Mouse (Mus musculus) heart, embryonic 10.5 days (tissue): ENCODE measurements around the gene Prpf40a. TPM values are rescaled to one million over a fixed set of nuclear protein-coding genes. Genes with fewer than 3 reads are reported as not detected.

ENCODE experiments used
- DNase-seq: peaks from one replicate; pipeline ENCODE4 v3.0.0-alpha.2; 2017; ENCODE audit warnings: low spot score
- H3K27ac ChIP-seq: fragments of 300-500 bp; sonication (generic); 2 replicates; pipeline ENCODE4 v1.5.1; 2016; ENCODE audit warnings: mild to moderate bottlenecking
- H3K27me3 ChIP-seq: fragments of 300-500 bp; sonication (generic); 2 replicates; pipeline ENCODE4 v1.6.1; 2016; ENCODE audit warnings: mild to moderate bottlenecking; ENCODE audit not compliant: poor library complexity, insufficient read depth, severe bottlenecking
- H3K36me3 ChIP-seq: fragments of 300-500 bp; sonication (generic); 2 replicates; pipeline ENCODE4 v1.6.1; 2016; ENCODE audit warnings: mild to moderate bottlenecking, moderate library complexity
- H3K4me1 ChIP-seq: fragments of 300-500 bp; sonication (generic); 2 replicates; pipeline ENCODE4 v1.6.1; 2016; ENCODE audit warnings: mild to moderate bottlenecking
- H3K4me3 ChIP-seq: fragments of 300-500 bp; sonication (generic); 2 replicates; pipeline ENCODE4 v1.5.1; 2016; ENCODE audit warnings: mild to moderate bottlenecking, moderate library complexity
- H3K9me3 ChIP-seq: fragments of 300-500 bp; sonication (generic); 2 replicates; pipeline ENCODE4 v1.6.1; 2016; ENCODE audit warnings: mild to moderate bottlenecking, moderate library complexity
- WGBS: fragments of 180-500 bp; shearing (Covaris S2); methylation state at CpG from one replicate; pipeline ENCODE4 v1.1.7; 2016; 5-methylcytosine and 5-hydroxymethylcytosine counted together
- polyA plus RNA-seq: library from polyadenylated mRNA; unstranded; fragments of >200 nt; fragmentation: Nextera tagmentation; extraction: Ambion mirVana; gene quantifications from 2 replicates; pipeline ENCODE4 v1.2.1, GENCODE M21; 2016

The Prpf40a gene
- polyA plus RNA-seq, 1 experiment from 2014 or later = 141 TPM

- Histone ChIP-seq H3K27me3 (no peaks in the 10 kb centered on the region), H3K36me3 (no peaks in the 10 kb centered on the region), H3K9me3 (no peaks in the 10 kb centered on the region), H3K4me3 (no peak overlapping the region), H3K4me1 (no peaks in the 10 kb centered on the region), H3K27ac (no peak overlapping the region)
- 51% methylated on average over 2 of the region's 2 CpGs for WGBS
- no peak for DNase-seq
Measured at GRCm38 (mm10) chr2:53100093-53100492, 91.0 kb downstream of the Prpf40a start.

GRCm38 (mm10) chr2:53095489-53095888, 95.6 kb downstream of the Prpf40a start:
- H3K9me3 ChIP-seq = no peaks in the 10 kb centered on the region
- WGBS = 84% methylated on average over 3 of the region's 3 CpGs
- H3K4me1 ChIP-seq = no peaks in the 10 kb centered on the region
- H3K4me3 ChIP-seq = no peak overlapping the region
- no peak for DNase-seq
- H3K27ac ChIP-seq = no peak overlapping the region
- H3K27me3 ChIP-seq = no peaks in the 10 kb centered on the region
- H3K36me3 ChIP-seq = no peaks in the 10 kb centered on the region

GRCm38 (mm10) chr2:53095031-53095430, 96.1 kb downstream of the Prpf40a start:
- 85% methylated on average over 9 of the region's 9 CpGs for WGBS
- H3K27me3 ChIP-seq = no peaks in the 10 kb centered on the region
- no peak overlapping the region for H3K4me3 ChIP-seq
- H3K4me1 ChIP-seq = no peaks in the 10 kb centered on the region
- no peaks in the 10 kb centered on the region for H3K36me3 ChIP-seq
- H3K27ac ChIP-seq = no peak overlapping the region
- no peaks in the 10 kb centered on the region for H3K9me3 ChIP-seq
- no peak for DNase-seq

GRCm38 (mm10) chr2:53088744-53089143, 102.3 kb downstream of the Prpf40a start:
- WGBS = 86% methylated on average over 3 of the region's 3 CpGs
- Histone ChIP-seq H3K27ac (no peak overlapping the region), H3K4me1 (no peaks in the 10 kb centered on the region), H3K4me3 (no peak overlapping the region), H3K36me3 (no peaks in the 10 kb centered on the region), H3K9me3 (no peaks in the 10 kb centered on the region), H3K27me3 (no peaks in the 10 kb centered on the region)
- no peak for DNase-seq

GRCm38 (mm10) chr2:53085617-53086202, 105.4 kb downstream of the Prpf40a start:
- no peak overlapping the region for H3K4me3 ChIP-seq
- no peak for DNase-seq
- no peaks in the 10 kb centered on the region for H3K9me3 ChIP-seq
- no peaks in the 10 kb centered on the region for H3K4me1 ChIP-seq
- no peaks in the 10 kb centered on the region for H3K27me3 ChIP-seq
- 50% methylated on average over 9 of the region's 9 CpGs for WGBS
- no peak overlapping the region for H3K27ac ChIP-seq
- H3K36me3 ChIP-seq = no peaks in the 10 kb centered on the region

Other genes with a start within 250 kb of the Prpf40a start
- 41.7 and 44.0 TPM in 2 replicates for gene Arl6ip6, start 442 bp upstream of the Prpf40a start, polyA plus RNA-seq